Mouse (Mus musculus): Measurements from ENCODE around the gene Bicdl1.

Bicdl1 gene

DNA sequence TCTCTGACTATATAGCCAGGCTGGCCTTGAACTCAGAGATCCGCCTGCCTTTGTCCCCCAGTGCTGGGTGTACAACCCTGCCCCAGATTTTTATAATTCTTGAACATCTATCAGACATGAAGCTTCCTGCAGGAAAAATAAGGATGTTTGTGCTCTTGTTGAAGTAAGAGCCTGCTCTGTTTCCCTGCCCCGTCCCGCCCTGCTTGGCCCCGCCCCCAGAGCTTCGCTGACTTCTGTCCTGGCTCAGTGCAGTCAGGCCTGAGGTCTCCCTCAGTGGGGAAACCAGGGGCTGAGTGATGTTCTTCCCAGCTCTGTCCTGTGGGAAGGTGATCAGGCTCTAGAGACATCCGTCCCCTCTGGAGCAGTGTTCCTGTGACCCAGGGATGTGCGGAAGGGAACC lies 108.7 kb downstream of the Bicdl1 start:
- ChIA-PET CTCF (interaction anchor here in 2 of 4 experiments (0.6 kb wide), 2 partner anchors 9 to 29 kb away, joined by 5 to 11 read pairs; partner anchors contain the start of gene Rab35 (in 1 of the 2)), POLR2A (interaction anchor here in 3 of 4 experiments (0.5 to 2.6 kb wide), 20 partner anchors 8 to 722 kb away, joined by 3 to 16 read pairs (median 3); partner anchors contain the start of genes Rplp0 (in 3 of the 3) and Rab35 (in 2 of the 3))

GRCm38 (mm10) chr5:115619690-115620089 lies 111.7 kb downstream of the Bicdl1 start:
- ChIA-PET CTCF (interaction anchor here in 1 of 4 experiments (0.6 to 1.2 kb wide), 3 partner anchors 9 to 498 kb away, joined by 3 to 5 read pairs (median 3); no protein-coding TSS in a partner anchor), POLR2A (interaction anchor here in 3 of 4 experiments (0.6 to 3.6 kb wide), 26 partner anchors 9 to 416 kb away, joined by 3 to 13 read pairs (median 3); partner anchors contain the start of genes Rab35 (in 2 of the 3) and Rplp0 (in 1 of the 3))

- CTCF ChIA-PET: interaction anchor here (0.5 to 1.7 kb wide), 20 partner anchors 9 to 293 kb away, joined by 3 to 9 read pairs (median 4); no protein-coding TSS in a partner anchor
- POLR2A ChIA-PET: interaction anchor here in 3 of 4 experiments (0.6 to 2.6 kb wide), 23 partner anchors 8 to 314 kb away, joined by 3 to 9 read pairs (median 3); partner anchors contain the start of genes Dynll1 (in 1 of the 3) and Rplp0 (in 1 of the 3)
Measured at GRCm38 (mm10) chr5:115614948-115615347, 116.5 kb downstream of the Bicdl1 start.

GRCm38 (mm10) chr5:115613332-115613731 lies 118.1 kb downstream of the Bicdl1 start:
- POLR2A ChIA-PET: interaction anchor here in 1 of 4 experiments (1.6 kb wide), 1 partner anchor 10 kb away, joined by 7 read pairs; no protein-coding TSS in a partner anchor

GRCm38 (mm10) chr5:115611566-115611965 lies 119.9 kb downstream of the Bicdl1 start:
- ChIA-PET CTCF (interaction anchor here in 2 of 4 experiments (0.6 to 1.3 kb wide), 2 partner anchors 53 to 346 kb away, joined by 3 to 4 read pairs; no protein-coding TSS in a partner anchor), POLR2A (interaction anchor here in 3 of 4 experiments (0.7 to 3.2 kb wide), 7 partner anchors 8 to 95 kb away, joined by 3 to 10 read pairs (median 5); partner anchors contain the start of gene Rab35 (in 1 of the 3))

More at GRCm38 (mm10) chr5:115613332-115613731, 118.1 kb downstream of the Bicdl1 start:
- CTCF ChIA-PET: interaction anchor here in 1 of 4 experiments (0.6 kb wide), 2 partner anchors 1028 to 1479 kb away, joined by 3 to 6 read pairs; no protein-coding TSS in a partner anchor

GRCm38 (mm10) chr5:115603561-115603960 lies 127.9 kb downstream of the Bicdl1 start:
- ChIA-PET POLR2A (interaction anchor here in 2 of 4 experiments (0.9 to 2.9 kb wide), 6 partner anchors 8 to 45 kb away, joined by 3 to 11 read pairs (median 4); partner anchors contain the start of gene Rplp0 (in 1 of the 2)), CTCF (no interaction called here)

All from embryonic stem cell, embryonic (primary cell).